Mouse (Mus musculus) forebrain, postnatal 0 days (tissue): ENCODE measurements around the gene Actn3. TPM values are rescaled to one million over a fixed set of nuclear protein-coding genes. Genes with fewer than 3 reads are reported as not detected.
A peak's percentile ranks its signal among the peaks of the same experiment; 100 is the strongest.

Experiments used
- ATAC-seq: fragments of 200-750 bp; cut with Nextera tagmentation; 2 replicates; pipeline ENCODE4 v1.8.0; 2017; ENCODE audit warnings: mild to moderate bottlenecking, moderate library complexity
- DNase-seq: peaks from one replicate; pipeline ENCODE4 v3.0.0-alpha.2; 2015
- H3K27ac ChIP-seq: fragments of 300-500 bp; sonication (generic); 2 replicates; pipeline ENCODE4 v1.5.1; 2014; ENCODE audit warnings: low read depth, mild to moderate bottlenecking, antibody characterized with exemption, low read length, moderate library complexity, mixed read lengths
- H3K27me3 ChIP-seq: fragments of 300-500 bp; sonication (generic); 2 replicates; pipeline ENCODE4 v1.6.1; 2014; ENCODE audit warnings: mild to moderate bottlenecking, low read length, mixed read lengths; ENCODE audit not compliant: insufficient read depth
- H3K36me3 ChIP-seq: fragments of 300-500 bp; sonication (generic); 2 replicates; pipeline ENCODE4 v1.6.1; 2014; ENCODE audit warnings: mild to moderate bottlenecking, moderate library complexity; ENCODE audit not compliant: insufficient read depth
- H3K4me1 ChIP-seq: fragments of 300-500 bp; sonication (generic); 2 replicates; pipeline ENCODE4 v1.6.1; 2014; ENCODE audit warnings: antibody characterized with exemption; ENCODE audit not compliant: insufficient read depth
- H3K4me2 ChIP-seq: fragments of 300-500 bp; sonication (generic); 2 replicates; pipeline ENCODE4 v1.6.1; 2014; ENCODE audit warnings: low read depth, mild to moderate bottlenecking, moderate library complexity
- H3K4me3 ChIP-seq: fragments of 300-500 bp; sonication (generic); 2 replicates; pipeline ENCODE4 v1.5.1; 2014; ENCODE audit warnings: low read depth, low read length, mixed read lengths
- H3K9ac ChIP-seq: fragments of 300-500 bp; sonication (generic); 2 replicates; pipeline ENCODE4 v1.6.1; 2014; ENCODE audit warnings: mild to moderate bottlenecking
- H3K9me3 ChIP-seq: fragments of 300-500 bp; sonication (generic); 2 replicates; pipeline ENCODE4 v1.6.1; 2016; ENCODE audit warnings: low read length
- CTCF ChIP-seq: sonication (generic); IDR thresholded peaks from 2 replicates; pipeline ENCODE4 v1.5.1; 2016; ENCODE audit warnings: antibody characterized with exemption, control low read depth, low read depth
- WGBS: fragments of 180-500 bp; shearing (Covaris S2); extraction: QIAGEN DNeasy Blood & Tissue Kit; methylation state at CpG from one replicate; pipeline ENCODE4 v1.1.7; 2014; 5-methylcytosine and 5-hydroxymethylcytosine counted together
- polyA plus RNA-seq: library from polyadenylated mRNA; unstranded; fragments of >200 nt; fragmentation: Nextera tagmentation; extraction: Ambion mirVana; gene quantifications from 2 replicates; pipeline ENCODE4 v1.2.1, GENCODE M21; 2015
- total RNA-seq: library from RNA; depleted of rRNA; stranded (reverse); fragments of >200 nt; gene quantifications from 2 replicates; pipeline ENCODE4 v1.2.3, GENCODE M21; 2014

The Actn3 gene
- total and polyA plus RNA-seq, 2 experiments from 2014 or later = 2.2 to 2.6 TPM

DNA sequence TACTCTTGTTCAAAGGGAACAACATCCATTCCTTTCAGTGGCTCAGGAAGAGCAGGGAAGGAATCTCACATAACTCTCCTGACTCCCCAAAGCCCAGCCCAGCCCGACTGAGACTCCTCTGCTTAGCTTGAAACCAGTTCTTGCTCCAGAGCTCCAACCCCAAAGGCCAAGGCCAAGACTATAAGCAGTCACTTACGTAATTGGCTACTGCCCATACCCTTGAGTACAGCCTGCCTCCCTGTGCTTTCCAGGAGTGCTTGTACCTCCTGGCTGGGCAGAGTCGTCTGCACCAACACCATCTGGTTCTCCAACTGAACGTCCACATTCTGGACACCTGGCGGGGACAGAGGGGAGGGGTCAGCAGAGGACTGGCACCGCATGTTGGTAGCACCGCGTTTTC, 43.7 kb downstream of the Actn3 start:
- Histone ChIP-seq H3K27ac (no peak overlapping the region), H3K4me3 (no peak overlapping the region), H3K9me3 (no peaks in the 10 kb centered on the region), H3K4me2 (no peak overlapping the region), H3K36me3 (peaks cover 5% of the 10 kb centered on the region), H3K27me3 (no peaks in the 10 kb centered on the region), H3K9ac (no peak overlapping the region), H3K4me1 (0 out of 2 replicates have a peak, but pooled peaks cover 8% of the 10 kb centered on the region)
- 84% methylated on average over 8 of the region's 8 CpGs for WGBS
- DNase-seq = no peak
- no peak for ATAC-seq
- no peak for TF ChIP-seq CTCF

DNA sequence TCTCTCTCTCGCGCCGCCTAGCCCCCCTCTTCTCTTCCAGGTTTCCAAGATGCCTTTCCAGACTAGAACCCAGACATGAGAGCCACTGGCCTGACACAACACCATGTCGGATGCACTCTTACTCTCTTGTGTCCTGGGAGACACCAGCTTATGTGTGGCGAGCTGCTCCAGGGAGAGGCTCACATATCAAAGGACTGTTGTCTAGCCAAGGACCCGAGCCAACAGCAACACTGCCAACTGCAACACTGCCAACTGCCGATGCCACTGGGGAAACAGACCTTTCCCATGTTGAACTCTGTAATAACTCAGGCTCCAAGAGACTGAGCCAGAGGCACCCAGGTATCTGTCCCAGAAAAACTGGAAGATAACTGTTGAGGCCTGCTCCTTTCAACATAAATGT, 48.6 kb downstream of the Actn3 start:
- WGBS = 49% methylated on average over 7 of the region's 7 CpGs
- Histone ChIP-seq H3K4me2 (no peak overlapping the region), H3K27ac (no peak overlapping the region)

DNA sequence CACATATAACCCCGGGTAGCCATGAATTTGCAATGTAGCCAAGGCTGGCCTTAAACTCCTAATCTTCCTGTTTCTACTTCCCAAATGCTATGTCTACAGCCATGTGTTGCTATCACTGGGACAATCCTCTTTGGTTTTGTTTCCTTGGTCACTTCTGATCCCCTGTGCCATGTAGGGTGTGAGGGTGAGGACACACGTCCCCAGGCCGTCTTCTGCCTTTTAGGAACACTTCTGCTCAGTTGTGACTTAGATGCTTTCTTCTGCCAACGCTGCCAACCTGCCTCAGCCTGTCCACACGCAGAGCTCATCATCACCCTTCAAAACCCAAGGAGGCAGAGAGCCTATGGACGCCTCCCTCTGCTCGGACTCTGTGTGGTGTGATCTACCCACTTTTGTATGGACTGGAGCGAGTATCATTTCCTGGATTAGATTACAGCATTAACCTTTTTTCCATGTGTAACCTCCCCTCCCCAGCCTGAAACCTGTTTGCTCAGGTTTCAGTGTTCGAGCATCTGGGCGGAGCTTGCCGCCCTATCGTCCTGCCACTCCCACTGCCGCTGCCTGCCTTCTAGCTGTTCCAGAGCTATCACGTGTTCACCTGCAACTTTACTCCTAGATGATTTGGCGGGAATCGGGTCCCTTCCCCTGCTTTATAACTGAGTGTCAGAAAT, 49.1 kb downstream of the Actn3 start:
- Histone ChIP-seq H3K27me3 (no peaks in the 10 kb centered on the region), H3K9me3 (no peaks in the 10 kb centered on the region), H3K36me3 (peaks cover 11% of the 10 kb centered on the region), H3K4me1 (no peaks in the 10 kb centered on the region), H3K4me2 (no peak overlapping the region), H3K4me3 (no peak overlapping the region), H3K9ac (no peak overlapping the region), H3K27ac (no peak overlapping the region)
- DNase-seq (no peak), ATAC-seq (no peak)
- WGBS = 65% methylated on average over 16 of the region's 16 CpGs
- no peak for TF ChIP-seq CTCF

More for the DNA sequence above, 48.6 kb downstream of the Actn3 start:
- TF ChIP-seq CTCF = no peak
- Histone ChIP-seq H3K4me3 (no peak overlapping the region), H3K9ac (no peak overlapping the region), H3K4me1 (no peaks in the 10 kb centered on the region), H3K9me3 (no peaks in the 10 kb centered on the region), H3K27me3 (no peaks in the 10 kb centered on the region), H3K36me3 (peaks cover 11% of the 10 kb centered on the region)
- DNase-seq (peak; percentile 55), ATAC-seq (no peak)

DNA sequence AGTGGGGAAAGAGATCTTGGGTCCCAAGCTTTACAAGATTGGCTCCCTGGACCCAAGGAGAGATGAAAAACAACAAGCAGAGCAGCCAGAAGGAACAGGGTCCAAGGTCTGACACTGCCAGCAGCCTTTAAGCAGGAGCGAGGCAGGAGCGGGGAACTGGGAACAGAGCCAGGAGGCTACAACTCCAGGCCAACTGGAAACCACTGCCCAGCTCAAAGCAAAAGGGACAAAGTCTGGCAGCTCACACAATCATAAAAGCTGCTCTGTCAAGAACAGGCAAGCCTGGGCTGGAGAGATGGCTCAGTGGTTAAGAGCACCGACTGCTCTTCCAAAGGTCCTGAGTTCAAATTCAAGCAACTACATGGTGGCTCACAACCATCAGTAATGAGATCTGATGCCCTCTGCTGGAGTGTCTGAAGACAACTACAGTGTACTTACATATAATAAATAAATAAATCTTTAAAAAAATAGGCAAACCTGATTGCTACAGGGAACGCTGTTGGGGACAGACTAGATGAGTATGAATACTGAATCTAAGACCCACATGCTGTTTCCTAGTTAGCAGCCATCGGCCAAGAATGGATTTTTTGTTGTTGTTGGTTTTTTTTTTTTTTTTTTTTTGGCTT, 56.9 kb downstream of the Actn3 start:
- H3K27me3 ChIP-seq = no peaks in the 10 kb centered on the region
- no peak overlapping the region for H3K9ac ChIP-seq
- H3K36me3 ChIP-seq = 0 out of 2 replicates have a peak, but pooled peaks cover 5% of the 10 kb centered on the region
- ATAC-seq (peak; percentile 83), DNase-seq (peak; percentile 77)
- no peaks in the 10 kb centered on the region for H3K4me1 ChIP-seq
- H3K4me2 ChIP-seq = no peak overlapping the region
- no peak for TF ChIP-seq CTCF
- 42% methylated on average over 5 of the region's 5 CpGs for WGBS
- no peak overlapping the region for H3K27ac ChIP-seq
- H3K4me3 ChIP-seq = no peak overlapping the region
- H3K9me3 ChIP-seq = no peaks in the 10 kb centered on the region

DNA sequence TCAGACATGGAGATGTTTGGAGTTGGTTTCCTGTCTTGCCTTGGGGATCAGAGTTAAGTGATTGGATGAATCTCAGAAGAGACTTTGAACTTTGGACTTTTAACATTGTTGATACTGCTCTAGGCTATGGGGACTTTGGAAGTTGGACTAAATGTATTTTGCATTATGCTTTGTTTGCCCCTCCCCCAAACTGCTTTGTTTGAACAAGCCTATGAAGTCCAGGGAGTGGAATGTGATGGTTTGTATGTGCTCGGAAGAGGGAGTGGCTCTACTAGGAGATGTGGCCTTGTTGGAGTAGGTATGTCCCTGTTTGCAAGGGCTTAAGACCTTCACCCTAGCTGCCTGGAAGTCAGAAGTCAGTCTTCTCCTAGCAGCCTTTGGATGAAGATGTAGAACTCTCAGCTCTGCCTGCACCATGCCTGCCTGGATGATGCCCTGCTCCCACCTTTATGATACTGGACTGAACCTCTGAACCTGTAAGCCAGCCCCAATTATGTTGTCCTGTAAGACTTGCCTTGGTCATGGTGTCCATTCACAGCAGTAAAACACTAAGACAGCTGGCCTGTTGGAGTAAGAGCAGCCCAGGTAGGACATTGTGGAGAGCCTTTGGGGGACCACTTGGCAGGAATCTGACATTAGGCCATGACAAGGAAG, 60.4 kb downstream of the Actn3 start:
- ATAC-seq = no peak
- Histone ChIP-seq H3K9me3 (no peaks in the 10 kb centered on the region), H3K4me1 (peaks cover 2% of the 10 kb centered on the region; the same call in 1 of the 2 replicates), H3K27me3 (no peaks in the 10 kb centered on the region), H3K4me2 (no peak overlapping the region), H3K27ac (no peak overlapping the region), H3K36me3 (no peaks in the 10 kb centered on the region), H3K4me3 (no peak overlapping the region), H3K9ac (no peak overlapping the region)
- no peak for TF ChIP-seq CTCF
- 69% methylated on average over 1 of the region's 1 CpGs for WGBS
- no peak for DNase-seq

DNA sequence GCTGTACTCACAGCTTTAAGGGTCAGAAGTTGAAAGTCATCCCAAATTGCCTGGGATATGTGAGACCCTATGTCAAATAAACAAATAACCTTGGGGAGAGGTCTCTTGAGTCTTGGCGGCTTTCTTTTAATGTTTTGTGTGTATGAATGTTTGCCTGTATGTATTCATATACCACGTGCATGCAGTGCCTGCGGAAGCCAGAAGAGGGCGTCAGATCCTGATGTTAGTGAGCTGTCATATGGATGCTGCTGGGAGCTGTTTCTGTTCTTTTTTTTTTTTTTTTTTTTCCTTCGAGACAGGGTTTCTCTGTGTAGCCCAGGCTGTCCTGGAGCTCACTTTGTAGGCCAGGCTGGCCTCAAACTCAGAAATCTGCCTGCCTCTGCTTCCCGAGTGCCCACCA, 64.7 kb downstream of the Actn3 start:
- H3K4me1 ChIP-seq = peaks cover 17% of the 10 kb centered on the region
- 81% methylated on average over 6 of the region's 6 CpGs for WGBS
- no peak overlapping the region for H3K9ac ChIP-seq
- no peak overlapping the region for H3K27ac ChIP-seq
- ATAC-seq (no peak), DNase-seq (peak; percentile 16)
- no peaks in the 10 kb centered on the region for H3K27me3 ChIP-seq
- H3K9me3 ChIP-seq = no peaks in the 10 kb centered on the region
- H3K4me3 ChIP-seq = no peak overlapping the region
- TF ChIP-seq CTCF = peak; percentile 37; the same call in 1 of the 2 replicates
- no peaks in the 10 kb centered on the region for H3K36me3 ChIP-seq
- H3K4me2 ChIP-seq = no peak overlapping the region
